15 mouse cellular contexts compared by ENCODE assay signal in genomic region chr16:81673866-81674265, GRCm38 (mm10).
"Had no signal": no experiment of that assay in that cellular context is flagged by ENCODE, and none has a peak within 500 bp of the region (broad histone marks: within the 10 kb centered on the region; RNA-seq: fewer than 3 reads in every experiment).

No protein-coding gene starts in this region.

- H3K9ac ChIP-seq: neural tube, embryonic 15.5 days; stomach, embryonic 15.5 days had no signal

- H3K27me3 ChIP-seq: neural tube, embryonic 15.5 days; stomach, embryonic 15.5 days had no signal

- DNase-seq: retina, postnatal 1 day; right cerebral cortex, adult 18-20 months; right cerebral cortex, postnatal 14 days; right cerebral cortex, postnatal 25 days; right cerebral cortex, postnatal 4 days; spleen, adult 18-20 months; thymus, adult 18-20 months; thymus, adult 2 months; thymus, postnatal 14 days; thymus, postnatal 25 days; thymus, postnatal 36 days; thymus, postnatal 4 days had no signal

- H3K4me3 ChIP-seq: neural tube, embryonic 15.5 days; stomach, embryonic 15.5 days had no signal

- H3K27ac ChIP-seq: neural tube, embryonic 15.5 days; stomach, embryonic 15.5 days; stomach, postnatal 0 days had no signal

- H3K36me3 ChIP-seq: neural tube, embryonic 15.5 days; stomach, embryonic 15.5 days had no signal

- H3K9me3 ChIP-seq: neural tube, embryonic 15.5 days; stomach, embryonic 15.5 days had no signal

- H3K4me1 ChIP-seq: neural tube, embryonic 15.5 days; stomach, embryonic 15.5 days had no signal

- H3K4me2 ChIP-seq: neural tube, embryonic 15.5 days; stomach, embryonic 15.5 days had no signal
